20 mouse cellular contexts compared by ENCODE assay signal in the genomic region with DNA sequence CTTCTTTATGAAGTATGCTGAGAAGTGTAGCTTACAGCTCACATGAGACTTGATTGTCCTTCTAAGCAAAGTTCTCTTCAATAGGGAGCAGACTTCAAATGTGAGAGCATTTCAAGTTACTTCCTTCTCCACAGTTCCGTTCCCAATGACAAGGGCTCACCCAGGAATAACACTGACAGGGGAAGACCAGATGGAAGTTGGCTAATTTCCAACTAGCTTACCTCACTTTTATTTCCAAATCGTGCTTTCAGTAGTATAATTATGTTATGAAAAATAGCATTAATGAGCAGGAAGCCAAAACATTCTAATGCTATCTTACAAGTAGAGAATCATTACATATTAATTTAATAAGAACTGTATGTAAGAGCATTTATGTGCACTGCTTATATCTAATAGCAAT.
"Had no signal": no experiment of that assay in that cellular context is flagged by ENCODE, and none has a peak within 500 bp of the region (broad histone marks: within the 10 kb centered on the region; RNA-seq: fewer than 3 reads in every experiment).

No protein-coding gene starts in this region.

- H3K4me1 ChIP-seq: lung, embryonic 15.5 days; stomach, embryonic 15.5 days had no signal

- H3K36me3 ChIP-seq: lung, embryonic 15.5 days; midbrain, embryonic 12.5 days; neural tube, embryonic 15.5 days; stomach, embryonic 15.5 days had no signal

- H3K27me3 ChIP-seq: lung, embryonic 15.5 days; midbrain, embryonic 12.5 days; neural tube, embryonic 13.5 days; neural tube, embryonic 15.5 days; stomach, embryonic 15.5 days had no signal

- H3K27ac ChIP-seq: lung, embryonic 15.5 days; midbrain, embryonic 10.5 days; midbrain, embryonic 12.5 days; neural tube, embryonic 13.5 days; neural tube, embryonic 15.5 days; stomach, embryonic 15.5 days; stomach, postnatal 0 days had no signal

- ATAC-seq: midbrain, embryonic 16.5 days had no signal

- H3K9ac ChIP-seq: lung, embryonic 15.5 days; midbrain, embryonic 12.5 days; neural tube, embryonic 13.5 days; neural tube, embryonic 15.5 days; stomach, embryonic 15.5 days had no signal

- H3K4me3 ChIP-seq: lung, embryonic 15.5 days; midbrain, embryonic 10.5 days; midbrain, embryonic 12.5 days; myocyte; neural tube, embryonic 13.5 days; neural tube, embryonic 15.5 days; stomach, embryonic 15.5 days had no signal

- H3K9me3 ChIP-seq: lung, embryonic 15.5 days; midbrain, embryonic 10.5 days; midbrain, embryonic 12.5 days; neural tube, embryonic 13.5 days; neural tube, embryonic 15.5 days; stomach, embryonic 15.5 days had no signal

- DNase-seq: lung, adult 2 months; lung, postnatal 10 days; lung, postnatal 4 days; midbrain, embryonic 14.5 days; right cerebral cortex, adult 18-20 months; right cerebral cortex, postnatal 25 days; right cerebral cortex, postnatal 4 days; spleen, adult 18-20 months; thymus, adult 2 months; thymus, postnatal 25 days; thymus, postnatal 4 days had no signal

- H3K4me2 ChIP-seq: lung, embryonic 15.5 days; midbrain, embryonic 12.5 days; neural tube, embryonic 13.5 days; neural tube, embryonic 15.5 days; stomach, embryonic 15.5 days had no signal
